Mouse (Mus musculus) liver, embryonic 14.5 days (tissue): ENCODE data around the gene Nr3c2.

Experiments
- CTCF ChIP-seq: IDR thresholded peaks from 2 replicates; pipeline ENCODE4 v1.5.1; 2016; ENCODE audit warnings: antibody characterized with exemption, low read depth, control low read depth
- EP300 ChIP-seq: IDR thresholded peaks from 2 replicates; pipeline ENCODE4 v1.6.1; 2016; ENCODE audit warnings: antibody characterized with exemption, low read depth

DNA sequence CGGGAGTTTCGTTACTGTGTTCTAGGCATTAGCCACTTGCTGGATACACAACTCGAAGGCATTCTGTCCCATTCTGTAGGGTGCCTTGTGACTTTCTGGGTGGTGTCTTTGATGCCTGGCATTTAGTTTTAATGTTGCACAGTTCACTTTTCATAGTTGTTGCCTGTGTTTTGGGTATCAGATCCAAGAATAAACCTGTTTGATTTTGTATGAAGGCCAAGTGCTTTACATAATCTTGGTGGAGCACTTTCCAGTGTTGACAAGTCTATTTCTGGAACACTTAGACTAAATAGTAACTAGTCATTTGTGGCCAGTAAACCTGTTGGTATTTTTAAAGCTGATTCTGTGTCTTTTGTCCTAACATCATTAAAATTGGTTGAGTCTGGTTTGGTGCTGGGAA, 333.2 kb downstream of the Nr3c2 start:
- TF ChIP-seq CTCF (no peak), EP300 (no peak)
